Mouse (Mus musculus) MEL-GATA-1-ER (cell line): Measurements from ENCODE around the gene Zbbx.

Experiments used
- DNase-seq: peaks from one replicate; pipeline ENCODE4 v3.0.0-alpha.2; 2012; ENCODE audit warnings: low read depth; ENCODE audit errors: extremely low read depth

Gene Zbbx

GRCm38 (mm10) chr3:75164838-75165496, at the start of gene Zbbx:
TSS of gene Zbbx (minus strand) at chr3:75165034.
- no peak for DNase-seq

DNA sequence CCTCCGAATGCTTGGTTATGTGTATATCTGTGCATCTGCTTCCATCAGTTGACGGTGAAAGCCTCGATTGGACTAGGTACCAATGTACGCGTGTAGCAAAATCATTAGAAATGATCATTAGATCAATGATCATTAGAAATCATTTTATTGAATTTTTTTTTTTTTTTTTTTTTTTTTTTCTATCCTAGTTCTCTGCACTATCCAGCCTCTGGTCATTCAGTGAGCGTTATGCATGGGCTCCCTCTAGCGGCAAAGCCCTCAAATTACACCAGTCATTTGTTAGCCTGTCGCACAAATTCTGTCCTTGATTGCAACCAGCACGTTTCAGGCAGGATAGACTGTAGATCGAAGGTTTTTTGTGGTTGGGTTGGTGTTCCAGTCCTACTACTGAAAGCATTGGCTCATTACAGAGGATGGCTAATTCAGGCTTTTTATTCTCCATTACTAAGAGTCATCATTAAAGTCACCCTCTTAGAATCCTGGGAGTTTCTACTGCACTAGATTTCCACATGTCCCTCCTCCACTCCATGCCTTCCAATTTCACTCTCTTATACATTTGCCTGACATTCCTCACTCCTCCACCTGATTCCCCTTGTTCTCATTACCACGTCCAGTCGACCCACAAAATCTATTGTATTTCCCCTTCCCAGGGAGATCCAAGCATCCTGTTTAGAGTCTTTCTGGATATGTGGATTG, 38.1 kb upstream of the Zbbx start:
- peak; percentile 45 for DNase-seq

DNA sequence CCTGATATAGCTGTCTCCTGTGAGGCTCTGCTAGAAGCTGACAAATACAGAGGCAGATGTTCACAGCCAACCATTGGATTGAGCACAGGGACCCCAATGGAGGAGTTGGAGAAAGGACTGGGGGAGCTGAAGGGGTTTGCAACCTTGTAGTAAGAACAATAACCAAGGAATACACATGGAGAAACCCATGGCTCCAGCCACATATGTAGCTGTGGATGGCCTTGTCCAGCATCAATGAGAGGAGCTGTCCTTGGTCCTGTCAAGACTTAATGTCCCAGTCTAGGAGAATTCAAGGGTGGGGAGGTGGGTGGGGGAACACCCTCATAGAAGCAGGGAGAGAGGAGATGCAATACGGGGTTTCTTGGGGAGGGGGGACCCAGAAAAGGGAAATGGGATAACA, 17.8 kb upstream of the Zbbx start:
- DNase-seq: peak; percentile 5

- no peak for DNase-seq
Measured at GRCm38 (mm10) chr3:75141876-75142275, 23.0 kb downstream of the Zbbx start.

GRCm38 (mm10) chr3:75104867-75105266, 60.0 kb downstream of the Zbbx start:
- DNase-seq: no peak

DNA sequence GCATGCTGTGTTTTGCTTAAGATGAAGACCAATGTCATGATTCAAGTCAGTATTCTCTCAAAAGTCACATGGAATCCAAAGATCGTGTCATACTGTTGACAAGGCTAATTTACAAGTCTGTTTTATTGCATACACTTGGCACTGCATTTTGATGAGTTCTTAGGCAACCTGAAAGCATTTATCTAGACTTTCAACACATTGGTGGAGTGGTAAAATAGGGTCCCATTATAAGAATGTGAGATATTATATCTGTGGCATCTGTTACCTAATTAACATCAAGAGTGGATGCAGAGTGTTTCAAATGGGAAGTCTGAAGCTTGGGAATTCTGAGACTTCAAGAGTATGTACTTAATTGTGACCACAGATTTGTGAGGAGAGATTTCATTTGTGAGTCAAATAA, 79.1 kb downstream of the Zbbx start:
- no peak for DNase-seq

- DNase-seq: no peak
Measured at GRCm38 (mm10) chr3:75078906-75079305, 85.9 kb downstream of the Zbbx start.

GRCm38 (mm10) chr3:75009701-75010100, 155.1 kb downstream of the Zbbx start:
- no peak for DNase-seq
